Mouse (Mus musculus) G1E (cell line): Measurements from ENCODE around the gene Gm12166. TPM values are rescaled to one million over a fixed set of nuclear protein-coding genes. Genes with fewer than 3 reads are reported as not detected.

ENCODE experiments used
- ATAC-seq: 2 replicates; pipeline ENCODE4 v1.8.0; 2016; ENCODE audit warnings: mild to moderate bottlenecking; ENCODE audit not compliant: insufficient number of reproducible peaks, poor library complexity, low FRiP score, severe bottlenecking; ENCODE audit errors: extremely low read depth
- DNase-seq: peaks from one replicate; pipeline ENCODE4 v3.0.0; 2012; ENCODE audit warnings: low spot score
- H3K27me3 ChIP-seq: 2 replicates; pipeline ENCODE4 v1.6.1; 2012; ENCODE audit warnings: mild to moderate bottlenecking, low read length, inconsistent platforms; ENCODE audit not compliant: insufficient read depth
- H3K36me3 ChIP-seq: replicated peaks from 2 replicates; pipeline ENCODE3; 2012; ENCODE audit warnings: mild to moderate bottlenecking, inconsistent platforms
- H3K4me1 ChIP-seq: 2 replicates; pipeline ENCODE4 v1.6.1; 2012; ENCODE audit warnings: low read depth, low read length, inconsistent platforms, mixed read lengths; ENCODE audit not compliant: insufficient read depth
- H3K4me3 ChIP-seq: 2 replicates; pipeline ENCODE4 v1.5.1; 2012; ENCODE audit warnings: low read depth, mild to moderate bottlenecking, inconsistent platforms, low read length, moderate library complexity, mixed read lengths
- H3K9me3 ChIP-seq: replicated peaks from 2 replicates; pipeline ENCODE4 v1.6.1; 2012; ENCODE audit warnings: inconsistent platforms
- CTCF ChIP-seq: IDR thresholded peaks from 2 replicates; pipeline ENCODE4 v1.5.1; 2012; ENCODE audit warnings: low read depth, low read length, inconsistent platforms, mixed read lengths
- GATA1 ChIP-seq: IDR thresholded peaks from 2 replicates; pipeline ENCODE4 v1.6.1; 2012; ENCODE audit warnings: borderline replicate concordance, low read length, inconsistent platforms, mixed read lengths
- GATA2 ChIP-seq: IDR thresholded peaks from 2 replicates; pipeline ENCODE4 v1.6.1; 2012; ENCODE audit warnings: low read depth, low read length, inconsistent platforms, borderline replicate concordance
- POLR2AphosphoS5 ChIP-seq: IDR thresholded peaks from 2 replicates; pipeline ENCODE4 v1.6.1; 2012; ENCODE audit warnings: low read depth, low read length, inconsistent platforms; ENCODE audit not compliant: insufficient replicate concordance
- TAL1 ChIP-seq: conservative IDR thresholded peaks from 2 replicates; pipeline ENCODE4 v1.6.1; 2012; ENCODE audit warnings: low read depth, low read length, inconsistent platforms, mixed read lengths
- polyA plus RNA-seq: library from polyadenylated mRNA; stranded (reverse); fragments of >175 nt; gene quantifications from 2 replicates; pipeline ENCODE4 v1.2.3, GENCODE M21; 2012
- total RNA-seq, 2 experiments: library from RNA; stranded (forward) in 1 of 2; stranded (reverse) in 1 of 2; fragments of 200-1000 nt in 1 of 2; fragments of >200 nt in 1 of 2; fragmentation: Nextera tagmentation in 1 of 2; gene quantifications; 2 replicates each; pipeline ENCODE4 v1.2.3; 2014 to 2017

The Gm12166 gene
- total and polyA plus RNA-seq, 3 experiments: 0.35 to 16.7 (median 2.5) TPM

GRCm38 (mm10) chr11:46069408-46070003 is 17.4 kb upstream of the Gm12166 start:
- no peaks in the 10 kb centered on the region for H3K4me1 ChIP-seq
- H3K27me3 ChIP-seq: peaks cover 7% of the 10 kb centered on the region
- DNase-seq: no peak
- TF ChIP-seq TAL1 (no peak), CTCF (no peak)
- no peak overlapping the region for H3K4me3 ChIP-seq
- H3K36me3 ChIP-seq: no peaks in the 10 kb centered on the region
- no peak for ATAC-seq
- H3K9me3 ChIP-seq: no peaks in the 10 kb centered on the region

- ATAC-seq (no peak), DNase-seq (no peak)
- TF ChIP-seq POLR2AphosphoS5: no peak
- TF ChIP-seq GATA2: no peak
- no peak for TF ChIP-seq CTCF
- TF ChIP-seq GATA1: no peak
- TF ChIP-seq TAL1: no peak
- no peaks in the 10 kb centered on the region for H3K4me1 ChIP-seq
- no peaks in the 10 kb centered on the region for H3K36me3 ChIP-seq
- H3K4me3 ChIP-seq: no peak overlapping the region
- no peaks in the 10 kb centered on the region for H3K9me3 ChIP-seq
- H3K27me3 ChIP-seq: peaks cover 7% of the 10 kb centered on the region
Measured at GRCm38 (mm10) chr11:46068756-46069407, 16.8 kb upstream of the Gm12166 start.

GRCm38 (mm10) chr11:46067371-46068060 is 15.4 kb upstream of the Gm12166 start:
- Histone ChIP-seq H3K4me1 (no peaks in the 10 kb centered on the region), H3K4me3 (no peak overlapping the region), H3K9me3 (no peaks in the 10 kb centered on the region), H3K27me3 (peaks cover 7% of the 10 kb centered on the region), H3K36me3 (no peaks in the 10 kb centered on the region)
- ATAC-seq: no peak
- TF ChIP-seq TAL1 (no peak), GATA1 (no peak), GATA2 (no peak), CTCF (no peak), POLR2AphosphoS5 (no peak)
- DNase-seq: no peak

- DNase-seq: no peak
- H3K4me3 ChIP-seq: no peak overlapping the region
- no peaks in the 10 kb centered on the region for H3K9me3 ChIP-seq
- ATAC-seq: no peak
- TF ChIP-seq GATA1: no peak
- no peak for TF ChIP-seq GATA2
- TF ChIP-seq POLR2AphosphoS5: no peak
- no peak for TF ChIP-seq CTCF
- TF ChIP-seq TAL1: no peak
- peaks cover 4% of the 10 kb centered on the region for H3K27me3 ChIP-seq
- H3K36me3 ChIP-seq: no peaks in the 10 kb centered on the region
- no peaks in the 10 kb centered on the region for H3K4me1 ChIP-seq
Measured at GRCm38 (mm10) chr11:46065201-46066011, 13.3 kb upstream of the Gm12166 start.

- no peak for ATAC-seq
- H3K27me3 ChIP-seq: peaks cover 4% of the 10 kb centered on the region
- H3K36me3 ChIP-seq: no peaks in the 10 kb centered on the region
- no peak for DNase-seq
- no peaks in the 10 kb centered on the region for H3K9me3 ChIP-seq
- H3K4me1 ChIP-seq: no peaks in the 10 kb centered on the region
- TF ChIP-seq POLR2AphosphoS5 (no peak), GATA2 (no peak), CTCF (no peak), TAL1 (no peak)
- H3K4me3 ChIP-seq: no peak overlapping the region
Measured at GRCm38 (mm10) chr11:46064767-46065166, 12.6 kb upstream of the Gm12166 start.

GRCm38 (mm10) chr11:46062993-46063731 is 11.0 kb upstream of the Gm12166 start:
- TF ChIP-seq TAL1 (no peak), CTCF (no peak), GATA2 (no peak), POLR2AphosphoS5 (no peak), GATA1 (no peak)
- Histone ChIP-seq H3K4me3 (no peak overlapping the region), H3K27me3 (peaks cover 4% of the 10 kb centered on the region), H3K4me1 (no peaks in the 10 kb centered on the region), H3K36me3 (no peaks in the 10 kb centered on the region), H3K9me3 (no peaks in the 10 kb centered on the region)
- no peak for ATAC-seq
- DNase-seq: no peak
